In genomic region chr5:67778026-67778425, GRCm38 (mm10) we compare ENCODE assay signal across 8 mouse cellular contexts.
DNase-seq lines count a peak whose midpoint lies in the region; ATAC-seq and TF ChIP-seq lines count a peak whose summit lies in the region.

No protein-coding gene starts in this region.

- TF ChIP-seq CTCF in E14TG2a.4 (conservative IDR thresholded peaks at IDR 0.05; ENCODE audit: low read length): peak; percentile 54

- H3K9me3 ChIP-seq in E14TG2a.4 (ENCODE audit: low read length): no peaks in the 10 kb centered on the region
- no peaks in the 10 kb centered on the region for H3K9me3 ChIP-seq in embryonic facial prominence, embryonic 14.5 days (ENCODE audit: control insufficient read depth, low read length)
- H3K9me3 ChIP-seq in hindbrain, embryonic 14.5 days (ENCODE audit: control insufficient read depth, low read length): no peaks in the 10 kb centered on the region
- H3K9me3 ChIP-seq in midbrain, embryonic 13.5 days: no peaks in the 10 kb centered on the region

- H3K4me2 ChIP-seq in embryonic facial prominence, embryonic 14.5 days (ENCODE audit: low read depth, low read length): peak overlapping the region; percentile 0; the same call in 1 of the 2 replicates
- H3K4me2 ChIP-seq in hindbrain, embryonic 14.5 days (replicated peaks): no peak overlapping the region
- no peak overlapping the region for H3K4me2 ChIP-seq in midbrain, embryonic 13.5 days (replicated peaks)

- intact Hi-C loops in left cerebral cortex, postnatal 14 days (cut with DNase I): loop anchor here (2.0 kb wide), 1 partner anchor 69 kb away; the partner anchor contains the start of gene Atp8a1

- WGBS in embryonic facial prominence, embryonic 14.5 days: 62% methylated on average over 8 of the region's 8 CpGs
- 71% methylated on average over 8 of the region's 8 CpGs for WGBS in hindbrain, embryonic 14.5 days
- 65% methylated on average over 8 of the region's 8 CpGs for WGBS in midbrain, embryonic 13.5 days

- 0 out of 2 replicates have a peak, but pooled peaks cover 4% of the 10 kb centered on the region for H3K36me3 ChIP-seq in E14TG2a.4 (ENCODE audit: insufficient read depth, low read length)
- no peaks in the 10 kb centered on the region for H3K36me3 ChIP-seq in embryonic facial prominence, embryonic 14.5 days (ENCODE audit: control insufficient read depth, insufficient read depth, low read length)
- peaks cover 13% of the 10 kb centered on the region; the same call in 1 of the 2 replicates for H3K36me3 ChIP-seq in hindbrain, embryonic 14.5 days (replicated peaks; ENCODE audit: control insufficient read depth, insufficient read depth)
- peaks cover 13% of the 10 kb centered on the region; the same call in 1 of the 2 replicates for H3K36me3 ChIP-seq in midbrain, embryonic 13.5 days

- H3K27ac ChIP-seq in embryonic facial prominence, embryonic 14.5 days (replicated peaks; ENCODE audit: low read depth, low read length): no peak overlapping the region
- 0 out of 2 replicates have a peak overlapping the region, but pooled peaks have one; percentile 33 for H3K27ac ChIP-seq in hindbrain, embryonic 14.5 days
- no peak overlapping the region for H3K27ac ChIP-seq in midbrain, embryonic 13.5 days

- no peak overlapping the region for H3K9ac ChIP-seq in embryonic facial prominence, embryonic 14.5 days (ENCODE audit: low read depth, low read length)
- no peak overlapping the region for H3K9ac ChIP-seq in hindbrain, embryonic 14.5 days
- no peak overlapping the region for H3K9ac ChIP-seq in midbrain, embryonic 13.5 days (replicated peaks)

- no peaks in the 10 kb centered on the region for H3K27me3 ChIP-seq in E14TG2a.4 (ENCODE audit: insufficient read depth, low read length)
- no peaks in the 10 kb centered on the region for H3K27me3 ChIP-seq in embryonic facial prominence, embryonic 14.5 days (replicated peaks; ENCODE audit: control insufficient read depth, insufficient read depth, low read length)
- H3K27me3 ChIP-seq in hindbrain, embryonic 14.5 days (ENCODE audit: control insufficient read depth, insufficient read depth, low read length): no peaks in the 10 kb centered on the region
- H3K27me3 ChIP-seq in midbrain, embryonic 13.5 days: no peaks in the 10 kb centered on the region

- no peak for ATAC-seq in embryonic facial prominence, embryonic 14.5 days (ENCODE audit: low read depth)
- peak; percentile 73; the same call in 1 of the 2 replicates for ATAC-seq in hindbrain, embryonic 14.5 days (ENCODE audit: low FRiP score)
- peak; percentile 90 for ATAC-seq in midbrain, embryonic 13.5 days

- DNase-seq in adrenal gland, postnatal 14 days: peak; percentile 17
- no peak for DNase-seq in adrenal gland, adult 2 months
- DNase-seq in embryonic facial prominence, embryonic 14.5 days (ENCODE audit: low spot score): peak; percentile 64
- DNase-seq in hindbrain, embryonic 14.5 days (ENCODE audit: low spot score): peak; percentile 73
- DNase-seq in left cerebral cortex, postnatal 14 days (ENCODE audit: low spot score in 2 of 2): peak; percentile 56 to 88
- no peak for DNase-seq in adipocyte (ENCODE audit: low spot score)

- peaks cover 5% of the 10 kb centered on the region for H3K4me1 ChIP-seq in E14TG2a.4 (replicated peaks; ENCODE audit: low read depth, low read length)
- H3K4me1 ChIP-seq in embryonic facial prominence, embryonic 14.5 days (ENCODE audit: control insufficient read depth, insufficient read depth, low read length): no peaks in the 10 kb centered on the region
- H3K4me1 ChIP-seq in hindbrain, embryonic 14.5 days (replicated peaks; ENCODE audit: control insufficient read depth, insufficient read depth, low read length): no peaks in the 10 kb centered on the region
- H3K4me1 ChIP-seq in midbrain, embryonic 13.5 days (replicated peaks): no peaks in the 10 kb centered on the region

- H3K4me3 ChIP-seq in E14TG2a.4 (replicated peaks; ENCODE audit: low read length): no peak overlapping the region
- H3K4me3 ChIP-seq in embryonic facial prominence, embryonic 14.5 days (ENCODE audit: low read depth, low read length): no peak overlapping the region
- no peak overlapping the region for H3K4me3 ChIP-seq in hindbrain, embryonic 14.5 days (replicated peaks; ENCODE audit: low read length)
- H3K4me3 ChIP-seq in midbrain, embryonic 13.5 days (replicated peaks): no peak overlapping the region

Comparison
In these comparisons a context has a peak if more than half of its experiments do, and no peak if none do; other contexts are left out.
1. DNase-seq: peak in adrenal gland, postnatal 14 days (single experiment), embryonic facial prominence, embryonic 14.5 days (single experiment), hindbrain, embryonic 14.5 days (single experiment) and left cerebral cortex, postnatal 14 days (2 of 2); none in adrenal gland, adult 2 months (single experiment) and adipocyte (single experiment).